Mouse (Mus musculus): ENCODE results near the gene Vangl2. TPM values are rescaled to one million over a fixed set of nuclear protein-coding genes. Genes with fewer than 3 reads are reported as not detected.

Gene Vangl2
- polyA plus RNA-seq, 1 experiment from 2014 or later: 17.3 TPM

- Histone ChIP-seq H3K36me3 (peaks cover 30% of the 10 kb centered on the region), H3K9ac (no peak overlapping the region), H3K4me1 (peaks cover 65% of the 10 kb centered on the region), H3K9me3 (replicated peaks) (no peaks in the 10 kb centered on the region), H3K27ac (no peak overlapping the region), H3K4me3 (replicated peaks) (no peak overlapping the region), H3K4me2 (0 out of 2 replicates have a peak overlapping the region, but pooled peaks have one; percentile 39), H3K27me3 (no peaks in the 10 kb centered on the region)
- WGBS: 49% methylated on average over 9 of the region's 9 CpGs
- no peak for ATAC-seq (replicated peaks; ENCODE audit: low FRiP score)
Observed at GRCm38 (mm10) chr1:172015312-172015939, 12.8 kb downstream of the Vangl2 start.

- Histone ChIP-seq H3K27me3 (no peaks in the 10 kb centered on the region), H3K36me3 (peaks cover 37% of the 10 kb centered on the region)
- 80% methylated on average over 9 of the region's 9 CpGs for WGBS
Observed at GRCm38 (mm10) chr1:172014771-172015170, 13.5 kb downstream of the Vangl2 start.

GRCm38 (mm10) chr1:172012030-172012429 is 16.2 kb downstream of the Vangl2 start:
- Histone ChIP-seq H3K4me1 (peaks cover 31% of the 10 kb centered on the region), H3K4me3 (replicated peaks) (no peak overlapping the region), H3K27me3 (no peaks in the 10 kb centered on the region), H3K9me3 (replicated peaks) (no peaks in the 10 kb centered on the region), H3K27ac (no peak overlapping the region), H3K4me2 (no peak overlapping the region), H3K9ac (no peak overlapping the region), H3K36me3 (peaks cover 63% of the 10 kb centered on the region)
- WGBS: 21% methylated on average over 5 of the region's 5 CpGs
- peak; percentile 33; the same call in 1 of the 2 replicates for ATAC-seq (replicated peaks; ENCODE audit: low FRiP score)

More at GRCm38 (mm10) chr1:172014771-172015170, 13.5 kb downstream of the Vangl2 start:
- ATAC-seq (replicated peaks; ENCODE audit: low FRiP score): no peak
- Histone ChIP-seq H3K9ac (no peak overlapping the region), H3K4me3 (replicated peaks) (no peak overlapping the region), H3K27ac (no peak overlapping the region), H3K4me1 (peaks cover 58% of the 10 kb centered on the region), H3K4me2 (no peak overlapping the region), H3K9me3 (replicated peaks) (no peaks in the 10 kb centered on the region)

- H3K4me1 ChIP-seq: peaks cover 13% of the 10 kb centered on the region
- no peak overlapping the region for H3K4me3 ChIP-seq (replicated peaks)
- WGBS: 95% methylated on average over 20 of the region's 20 CpGs
- no peak for ATAC-seq (replicated peaks; ENCODE audit: low FRiP score)
- no peak overlapping the region for H3K9ac ChIP-seq
- peaks cover 81% of the 10 kb centered on the region for H3K36me3 ChIP-seq
- no peak overlapping the region for H3K27ac ChIP-seq
- no peaks in the 10 kb centered on the region for H3K9me3 ChIP-seq (replicated peaks)
- H3K4me2 ChIP-seq: no peak overlapping the region
- no peaks in the 10 kb centered on the region for H3K27me3 ChIP-seq
Observed at GRCm38 (mm10) chr1:172010042-172010824, 18.0 kb downstream of the Vangl2 start.

- Histone ChIP-seq H3K36me3 (peaks cover 89% of the 10 kb centered on the region), H3K4me3 (replicated peaks) (no peak overlapping the region), H3K27me3 (no peaks in the 10 kb centered on the region), H3K4me2 (no peak overlapping the region), H3K9ac (no peak overlapping the region), H3K9me3 (replicated peaks) (no peaks in the 10 kb centered on the region), H3K27ac (no peak overlapping the region), H3K4me1 (peaks cover 4% of the 10 kb centered on the region; the same call in 1 of the 2 replicates)
- ATAC-seq (replicated peaks; ENCODE audit: low FRiP score): no peak
- 94% methylated on average over 21 of the region's 21 CpGs for WGBS
Observed at GRCm38 (mm10) chr1:172009406-172009805, 18.8 kb downstream of the Vangl2 start.

- H3K36me3 ChIP-seq: peaks cover 98% of the 10 kb centered on the region
- ATAC-seq (replicated peaks; ENCODE audit: low FRiP score): no peak
- no peaks in the 10 kb centered on the region for H3K9me3 ChIP-seq (replicated peaks)
- peaks cover 4% of the 10 kb centered on the region; the same call in 1 of the 2 replicates for H3K4me1 ChIP-seq
- H3K27me3 ChIP-seq: no peaks in the 10 kb centered on the region
- H3K9ac ChIP-seq: no peak overlapping the region
- H3K4me2 ChIP-seq: no peak overlapping the region
- WGBS: 89% methylated on average over 9 of the region's 9 CpGs
- H3K27ac ChIP-seq: no peak overlapping the region
- no peak overlapping the region for H3K4me3 ChIP-seq (replicated peaks)
Observed at GRCm38 (mm10) chr1:172008351-172008750, 19.9 kb downstream of the Vangl2 start.

- 95% methylated on average over 21 of the region's 21 CpGs for WGBS
- H3K27ac ChIP-seq: no peak overlapping the region
- no peak for ATAC-seq (replicated peaks; ENCODE audit: low FRiP score)
- no peak overlapping the region for H3K4me2 ChIP-seq
- no peaks in the 10 kb centered on the region for H3K9me3 ChIP-seq (replicated peaks)
- no peaks in the 10 kb centered on the region for H3K27me3 ChIP-seq
- peaks cover 1% of the 10 kb centered on the region; the same call in 1 of the 2 replicates for H3K4me1 ChIP-seq
- H3K4me3 ChIP-seq (replicated peaks): no peak overlapping the region
- H3K36me3 ChIP-seq: peaks cover 98% of the 10 kb centered on the region
- no peak overlapping the region for H3K9ac ChIP-seq
Observed at GRCm38 (mm10) chr1:172007761-172008160, 20.5 kb downstream of the Vangl2 start.

GRCm38 (mm10) chr1:172001665-172002064 is 26.6 kb downstream of the Vangl2 start:
- H3K9ac ChIP-seq: no peak overlapping the region
- no peak overlapping the region for H3K4me3 ChIP-seq (replicated peaks)
- no peaks in the 10 kb centered on the region for H3K9me3 ChIP-seq (replicated peaks)
- WGBS: 71% methylated on average over 12 of the region's 12 CpGs
- H3K36me3 ChIP-seq: peaks cover 52% of the 10 kb centered on the region
- H3K4me1 ChIP-seq: no peaks in the 10 kb centered on the region
- H3K27me3 ChIP-seq: no peaks in the 10 kb centered on the region
- ATAC-seq (replicated peaks; ENCODE audit: low FRiP score): 0 out of 2 replicates have a peak, but pooled peaks have one; percentile 16
- no peak overlapping the region for H3K4me2 ChIP-seq
- no peak overlapping the region for H3K27ac ChIP-seq

GRCm38 (mm10) chr1:172000641-172001040 is 27.6 kb downstream of the Vangl2 start:
- no peak overlapping the region for H3K27ac ChIP-seq
- ATAC-seq (replicated peaks; ENCODE audit: low FRiP score): peak; percentile 59; the same call in 1 of the 2 replicates
- H3K4me3 ChIP-seq (replicated peaks): no peak overlapping the region
- H3K9ac ChIP-seq: no peak overlapping the region
- H3K9me3 ChIP-seq (replicated peaks): no peaks in the 10 kb centered on the region
- H3K36me3 ChIP-seq: peaks cover 42% of the 10 kb centered on the region
- no peaks in the 10 kb centered on the region for H3K4me1 ChIP-seq
- WGBS: 60% methylated on average over 3 of the region's 3 CpGs
- H3K4me2 ChIP-seq: no peak overlapping the region
- no peaks in the 10 kb centered on the region for H3K27me3 ChIP-seq

- no peak overlapping the region for H3K4me3 ChIP-seq (replicated peaks)
- H3K4me2 ChIP-seq: no peak overlapping the region
- H3K9me3 ChIP-seq (replicated peaks): no peaks in the 10 kb centered on the region
- no peak overlapping the region for H3K27ac ChIP-seq
- 92% methylated on average over 13 of the region's 13 CpGs for WGBS
- ATAC-seq (replicated peaks; ENCODE audit: low FRiP score): no peak
- no peaks in the 10 kb centered on the region for H3K4me1 ChIP-seq
- H3K27me3 ChIP-seq: no peaks in the 10 kb centered on the region
- no peak overlapping the region for H3K9ac ChIP-seq
- peaks cover 26% of the 10 kb centered on the region for H3K36me3 ChIP-seq
Observed at GRCm38 (mm10) chr1:171998820-171999597, 29.2 kb downstream of the Vangl2 start.

- H3K27me3 ChIP-seq: no peaks in the 10 kb centered on the region
- ATAC-seq (replicated peaks; ENCODE audit: low FRiP score): no peak
- H3K27ac ChIP-seq: no peak overlapping the region
- peaks cover 5% of the 10 kb centered on the region; the same call in 1 of the 2 replicates for H3K36me3 ChIP-seq
- no peak overlapping the region for H3K4me2 ChIP-seq
- no peaks in the 10 kb centered on the region for H3K9me3 ChIP-seq (replicated peaks)
- H3K4me3 ChIP-seq (replicated peaks): no peak overlapping the region
- WGBS: 78% methylated on average over 7 of the region's 7 CpGs
- H3K9ac ChIP-seq: no peak overlapping the region
- H3K4me1 ChIP-seq: no peaks in the 10 kb centered on the region
Observed at GRCm38 (mm10) chr1:171996701-171997100, 31.5 kb downstream of the Vangl2 start.
